18 mouse cellular contexts compared by ENCODE assay signal in the genomic region with DNA sequence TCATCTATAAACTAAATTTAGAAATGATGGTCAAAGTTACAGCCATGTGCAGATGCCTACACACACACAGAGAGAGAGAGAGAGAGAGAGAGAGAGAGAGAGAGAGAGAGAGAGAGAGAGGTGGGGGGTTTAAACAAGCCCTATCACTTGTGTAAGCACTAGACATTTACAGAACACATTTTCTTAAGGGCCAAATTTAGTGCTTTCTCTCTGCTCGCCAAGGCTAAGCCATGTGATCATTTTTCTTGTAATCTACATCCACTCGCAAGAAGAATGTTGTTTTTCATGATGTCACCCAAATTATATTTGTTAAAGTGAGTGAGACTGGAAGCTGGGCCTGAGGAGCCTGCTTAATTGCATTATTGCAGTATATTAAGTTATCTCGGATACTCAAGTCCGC.
"Had no signal": no experiment of that assay in that cellular context is flagged by ENCODE, and none has a peak within 500 bp of the region (broad histone marks: within the 10 kb centered on the region; RNA-seq: fewer than 3 reads in every experiment).

No protein-coding gene starts in this region.

- H3K4me1 ChIP-seq: kidney, embryonic 15.5 days; liver, embryonic 13.5 days; lung, embryonic 15.5 days; midbrain, embryonic 12.5 days; midbrain, embryonic 15.5 days; neural tube, embryonic 12.5 days; neural tube, embryonic 15.5 days; stomach, embryonic 15.5 days had no signal

- H3K27me3 ChIP-seq: kidney, embryonic 15.5 days; lung, embryonic 15.5 days; midbrain, embryonic 15.5 days; neural tube, embryonic 12.5 days; neural tube, embryonic 15.5 days; stomach, embryonic 15.5 days had no signal

- H3K36me3 ChIP-seq: kidney, embryonic 15.5 days; liver, embryonic 13.5 days; lung, embryonic 15.5 days; midbrain, embryonic 12.5 days; midbrain, embryonic 15.5 days; neural tube, embryonic 12.5 days; neural tube, embryonic 15.5 days; stomach, embryonic 15.5 days had no signal

- DNase-seq: kidney, adult 8-10 months; kidney, postnatal 36 days; layer of hippocampus, postnatal 36 days; liver, embryonic 13.5 days; lung, postnatal 14 days; right cerebral cortex, adult 18-20 months; right cerebral cortex, postnatal 25 days; spleen, adult 18-20 months; thymus, postnatal 25 days had no signal

- H3K9me3 ChIP-seq: kidney, embryonic 15.5 days; liver, embryonic 13.5 days; lung, embryonic 15.5 days; midbrain, embryonic 12.5 days; midbrain, embryonic 15.5 days; neural tube, embryonic 12.5 days; neural tube, embryonic 15.5 days; stomach, embryonic 15.5 days had no signal

- ATAC-seq: midbrain, embryonic 15.5 days had no signal

- H3K27ac ChIP-seq: kidney, embryonic 15.5 days; left cerebral cortex, adult 2 months; liver, embryonic 13.5 days; lung, embryonic 15.5 days; macrophage; midbrain, embryonic 12.5 days; midbrain, embryonic 15.5 days; neural tube, embryonic 12.5 days; neural tube, embryonic 15.5 days; stomach, embryonic 15.5 days had no signal

- H3K4me3 ChIP-seq: kidney, embryonic 15.5 days; left cerebral cortex, adult 2 months; liver, embryonic 13.5 days; lung, embryonic 15.5 days; midbrain, embryonic 12.5 days; midbrain, embryonic 15.5 days; neural tube, embryonic 12.5 days; neural tube, embryonic 15.5 days; stomach, embryonic 15.5 days had no signal

- H3K4me2 ChIP-seq: kidney, embryonic 15.5 days; liver, embryonic 13.5 days; lung, embryonic 15.5 days; midbrain, embryonic 12.5 days; midbrain, embryonic 15.5 days; neural tube, embryonic 12.5 days; neural tube, embryonic 15.5 days; stomach, embryonic 15.5 days had no signal

- H3K9ac ChIP-seq: kidney, embryonic 15.5 days; liver, embryonic 13.5 days; lung, embryonic 15.5 days; midbrain, embryonic 12.5 days; midbrain, embryonic 15.5 days; neural tube, embryonic 12.5 days; neural tube, embryonic 15.5 days; stomach, embryonic 15.5 days had no signal
